Mouse (Mus musculus) left cerebral cortex, adult 18-20 months (tissue): ENCODE measurements around the gene Tagln2. TPM values are rescaled to one million over a fixed set of nuclear protein-coding genes. Genes with fewer than 3 reads are reported as not detected.
A peak's percentile ranks its signal among the peaks of the same experiment; 100 is the strongest.

Source experiments
- DNase-seq, 2 experiments: peaks; one replicate each; pipeline ENCODE4 v3.0.0; 2021 to 2022; ENCODE audit warnings: low spot score in 2 of 2, mixed read lengths in 1 of 2
- total RNA-seq, 2 experiments: library from RNA; stranded (reverse); gene quantifications; 2 replicates each; pipeline ENCODE4 v1.2.3; 2021

Tagln2 gene
- total RNA-seq, 2 experiments from 2014 or later: 8.2 to 12.3 TPM

DNA sequence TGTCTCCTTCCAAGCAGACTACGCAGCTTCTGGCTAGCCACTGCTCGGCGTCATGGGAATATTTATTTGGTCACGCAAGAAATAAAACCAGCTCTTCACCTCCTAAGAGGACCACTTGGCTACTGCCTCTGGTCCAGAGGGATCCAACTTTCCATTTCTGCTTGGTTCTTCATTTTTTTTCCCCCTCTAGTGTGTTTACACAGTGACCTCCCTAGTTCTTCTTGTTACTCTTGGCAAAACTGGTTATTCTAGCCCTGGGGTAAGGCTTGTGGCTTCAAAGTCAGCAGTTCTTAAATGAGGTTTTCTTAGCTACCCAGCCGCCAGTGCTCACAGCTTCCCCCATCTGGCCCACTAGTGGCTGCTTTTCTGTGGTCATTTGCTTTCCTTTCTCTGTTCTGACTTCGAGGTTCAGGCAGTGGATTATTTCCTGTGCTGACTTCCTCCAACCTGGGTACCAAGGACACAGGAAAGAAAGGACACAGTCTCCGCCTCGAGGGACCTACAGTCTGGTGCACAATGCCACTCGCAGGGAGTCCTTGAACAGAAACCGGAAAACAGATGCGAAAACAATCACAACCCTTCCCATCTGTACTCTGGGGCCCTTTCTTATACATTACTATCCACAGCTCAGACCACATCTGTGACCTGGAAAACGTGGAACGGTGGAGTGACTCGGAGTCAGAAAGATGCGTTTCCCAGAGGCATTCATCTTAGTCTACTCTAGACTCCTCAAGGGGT lies 25.3 kb downstream of the Tagln2 start:
- DNase-seq: no peak

DNA sequence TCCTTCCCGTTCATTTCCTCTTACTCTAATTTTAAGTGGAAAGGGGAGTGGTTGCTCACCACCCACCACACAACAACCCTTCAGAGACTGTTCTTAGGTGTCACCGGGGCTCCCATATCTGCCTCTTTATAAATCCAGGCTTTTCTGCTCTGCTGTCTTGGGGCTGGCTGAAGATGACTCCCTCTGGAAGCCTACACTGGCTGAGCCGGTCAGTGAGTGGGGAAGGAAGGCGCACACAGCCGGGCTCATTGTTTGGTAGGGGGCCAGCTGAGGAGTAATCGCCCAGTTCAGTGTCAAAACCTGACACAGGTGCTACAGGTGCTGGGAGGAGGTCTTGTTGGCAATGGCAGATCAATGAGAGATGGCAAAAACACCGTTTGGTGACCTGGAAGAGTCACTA lies 26.1 kb downstream of the Tagln2 start:
- no peak for DNase-seq

DNA sequence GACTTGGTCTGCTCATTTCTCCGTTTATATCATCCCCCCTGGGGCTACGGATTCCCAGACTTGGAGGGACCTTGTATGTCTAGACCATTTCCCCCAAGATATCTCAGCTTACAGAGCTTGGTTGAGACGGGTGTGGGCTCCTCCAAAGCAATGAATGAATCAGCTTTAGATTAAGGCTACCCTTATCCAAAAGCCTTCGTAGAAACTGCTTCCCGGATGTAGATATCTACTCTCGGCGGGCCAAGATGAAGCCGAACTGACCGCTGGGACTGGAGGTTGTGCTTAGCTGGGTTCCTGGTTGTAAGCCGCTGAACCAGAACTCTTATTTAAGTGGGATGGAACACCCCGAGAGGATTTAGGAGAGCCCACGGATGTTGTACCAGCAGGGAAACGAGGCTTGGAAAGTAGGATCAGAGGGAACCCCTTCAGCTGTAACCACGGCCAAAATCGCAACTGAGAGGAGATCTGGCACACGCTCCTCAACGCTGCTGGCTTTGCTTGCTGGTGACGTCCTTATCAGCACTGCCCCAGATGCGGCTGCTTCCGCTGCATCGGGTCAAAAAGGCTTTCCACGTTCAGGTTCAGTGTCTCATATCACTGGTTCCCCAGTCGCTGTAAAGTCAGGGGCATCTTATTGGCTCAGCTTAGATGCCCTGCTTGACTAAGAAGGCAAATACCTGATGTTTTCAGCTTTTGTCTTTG lies 26.7 kb downstream of the Tagln2 start:
- DNase-seq: no peak

DNA sequence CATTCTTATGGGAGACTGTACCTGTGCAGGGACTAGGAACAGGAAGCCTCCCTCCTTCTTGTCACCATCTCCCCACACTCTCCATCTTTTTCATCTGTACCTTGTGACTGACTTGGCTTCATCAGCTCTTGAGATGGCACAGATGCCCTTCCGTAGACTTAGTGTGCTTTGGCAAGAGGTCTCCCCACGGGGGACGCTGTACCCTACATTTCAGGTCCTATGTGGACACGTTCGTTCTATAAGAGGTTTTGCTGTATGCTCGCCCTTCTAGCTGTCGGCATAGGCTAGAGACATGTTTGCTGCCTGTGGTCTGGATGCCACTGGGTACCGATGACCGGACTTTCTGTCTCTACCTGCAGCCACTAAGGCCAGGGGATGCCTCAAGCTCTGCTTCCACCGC lies 27.6 kb downstream of the Tagln2 start:
- no peak for DNase-seq

DNA sequence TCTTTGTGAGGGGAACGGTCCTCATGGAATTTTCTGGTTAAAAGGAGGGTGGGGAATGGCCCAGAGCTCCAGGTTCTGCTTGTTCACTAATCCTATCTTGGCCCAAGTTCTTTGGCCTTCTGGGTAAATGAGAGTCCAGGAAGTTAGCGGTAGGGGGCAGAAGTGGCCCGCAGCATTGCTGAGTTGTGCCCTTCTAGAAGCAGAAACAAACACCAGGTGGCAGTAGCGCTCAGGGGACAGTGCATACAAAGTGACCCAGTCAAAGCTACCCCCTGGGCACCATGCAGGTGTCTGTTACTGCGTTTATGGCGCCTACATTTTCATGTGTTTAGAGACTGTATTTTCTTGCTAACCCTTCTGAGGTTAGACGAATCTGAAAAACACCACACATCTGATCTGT lies 28.9 kb downstream of the Tagln2 start:
- peak; percentile 89 to 93 for DNase-seq

DNA sequence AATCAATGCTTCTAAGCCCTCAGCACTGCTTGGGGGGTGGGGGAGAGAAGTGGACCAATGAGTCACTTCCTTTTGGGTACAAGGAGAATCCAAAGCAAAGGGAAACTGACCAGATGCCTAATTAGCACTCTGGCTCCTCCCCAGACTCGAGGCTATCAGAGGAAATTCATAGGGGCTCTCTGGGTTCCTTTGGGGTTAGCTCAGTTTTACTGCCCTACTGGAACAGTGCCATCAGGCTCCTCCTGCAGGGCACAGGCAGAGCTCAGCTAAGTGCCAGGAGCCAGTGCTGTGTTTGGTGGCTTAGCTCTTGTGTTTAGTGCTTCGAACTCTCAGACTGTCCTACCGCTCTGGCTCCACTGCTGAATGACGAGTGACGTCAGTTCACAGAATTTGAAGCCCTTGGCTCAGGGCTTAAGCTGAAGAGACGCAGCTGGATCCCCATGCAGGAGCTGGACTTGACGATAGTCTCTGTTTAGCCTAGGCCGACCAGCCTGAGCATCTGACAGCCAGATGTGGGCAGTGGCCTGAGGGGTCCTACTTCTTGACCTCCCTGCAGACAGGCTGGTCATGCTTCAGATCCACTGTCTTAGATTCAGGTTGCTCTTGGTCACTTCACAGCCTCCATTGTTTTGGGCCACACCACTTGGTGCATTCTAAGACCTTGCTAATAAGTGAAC lies 30.8 kb downstream of the Tagln2 start:
- DNase-seq: no peak

DNA sequence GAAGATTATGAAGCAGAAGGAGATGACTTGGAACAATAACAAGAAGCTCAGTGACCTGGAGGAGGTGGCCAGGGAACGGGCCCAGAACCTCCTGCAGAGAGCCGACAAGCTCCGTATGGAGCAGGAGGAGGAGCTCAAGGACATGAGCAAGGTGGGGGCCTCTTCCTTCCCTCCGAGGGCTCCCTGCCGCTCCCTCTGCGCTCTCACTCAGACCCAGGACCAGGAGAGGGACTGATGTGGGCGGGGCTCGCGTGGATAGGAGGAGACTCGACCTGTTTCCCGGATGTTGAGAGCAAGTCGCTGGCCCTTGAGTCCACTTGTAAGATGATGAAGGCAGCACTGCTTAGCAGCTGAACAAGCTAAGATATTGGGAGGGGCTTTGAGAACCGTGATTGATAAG lies 32.7 kb downstream of the Tagln2 start:
- no peak for DNase-seq

DNA sequence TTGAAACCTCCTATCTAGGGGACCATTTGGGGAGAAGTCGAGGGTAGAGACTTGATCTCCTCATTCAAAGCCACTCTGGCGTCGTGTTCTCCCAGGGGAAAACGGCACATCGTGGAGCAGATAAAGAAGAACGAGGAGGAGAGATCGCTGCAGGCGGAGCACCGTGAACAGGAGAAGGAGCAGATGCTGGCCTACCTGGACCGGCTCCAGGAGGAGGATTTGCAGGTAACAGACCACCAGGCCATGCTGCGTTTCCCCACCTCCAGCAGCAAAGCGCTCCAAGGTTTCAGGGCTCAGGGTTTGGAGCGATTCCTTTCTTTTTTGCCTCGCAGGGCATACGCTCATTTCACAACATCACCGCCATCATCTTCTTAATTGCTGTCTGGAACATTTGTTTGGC lies 35.3 kb downstream of the Tagln2 start:
- DNase-seq: no peak

DNA sequence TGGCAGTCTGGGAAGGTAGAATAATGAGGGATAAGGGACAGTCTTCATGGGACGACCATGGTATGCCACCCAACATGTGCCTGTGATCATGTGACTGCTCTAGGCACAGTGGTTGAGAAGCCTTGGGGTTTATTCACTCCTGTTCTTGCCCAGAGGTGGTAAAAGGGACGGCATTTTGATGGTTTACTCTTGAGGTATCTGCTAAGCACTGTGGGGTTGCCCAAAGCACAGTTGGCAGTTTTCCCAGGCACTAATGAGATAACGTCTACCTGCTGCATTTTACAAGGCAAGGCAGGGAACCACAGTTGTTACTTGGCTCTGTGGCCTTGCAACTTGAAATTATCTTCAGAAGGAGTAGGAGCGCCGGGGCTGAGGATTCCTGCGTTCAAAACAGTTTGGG lies 40.0 kb downstream of the Tagln2 start:
- no peak for DNase-seq

DNA sequence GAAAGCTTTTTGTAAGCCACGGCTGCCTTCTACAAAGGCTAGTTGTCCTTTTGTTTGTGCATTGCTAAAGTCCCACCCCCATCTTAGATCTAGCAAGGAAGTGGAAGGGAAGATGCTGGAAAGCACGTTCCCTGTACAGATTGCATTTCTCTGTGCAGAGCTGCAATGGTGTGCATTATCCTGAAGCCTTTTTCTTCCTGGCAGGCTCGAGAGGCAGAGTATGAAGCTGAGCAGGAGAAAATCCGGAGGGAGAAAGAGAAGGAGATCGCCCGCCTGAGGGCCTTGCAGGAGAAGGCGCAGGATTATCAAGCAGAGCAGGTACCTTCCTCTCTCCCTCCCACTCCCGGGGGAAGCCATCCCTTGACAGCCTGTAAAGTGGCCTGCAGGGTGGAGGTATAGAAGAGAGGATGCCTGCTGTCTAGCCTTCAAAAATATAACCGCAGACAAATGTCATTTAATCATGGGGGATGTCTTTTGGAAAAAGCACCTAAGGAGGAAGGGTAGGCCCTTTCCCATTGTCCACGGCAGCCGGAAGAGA lies 40.5 kb downstream of the Tagln2 start:
- DNase-seq: no peak

DNA sequence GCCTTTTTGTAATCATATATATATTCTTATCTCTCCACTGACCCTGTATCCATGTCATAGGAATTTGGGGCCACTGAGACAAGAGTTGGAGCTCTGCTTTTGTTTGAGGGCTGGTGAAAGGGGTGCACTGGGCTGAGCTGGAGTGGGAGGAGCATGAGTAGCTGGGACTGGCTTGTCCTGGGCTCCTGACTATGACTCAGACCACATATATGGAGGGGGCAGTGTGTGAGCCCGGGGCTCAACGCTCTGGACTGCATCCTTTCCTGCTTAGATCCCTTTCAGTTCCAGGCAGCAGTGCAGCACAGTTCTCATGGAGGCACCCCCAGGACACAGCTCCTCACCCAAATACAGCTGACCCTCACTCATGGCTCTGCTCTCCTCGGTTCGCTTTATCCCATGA lies 46.2 kb downstream of the Tagln2 start:
- no peak for DNase-seq

DNA sequence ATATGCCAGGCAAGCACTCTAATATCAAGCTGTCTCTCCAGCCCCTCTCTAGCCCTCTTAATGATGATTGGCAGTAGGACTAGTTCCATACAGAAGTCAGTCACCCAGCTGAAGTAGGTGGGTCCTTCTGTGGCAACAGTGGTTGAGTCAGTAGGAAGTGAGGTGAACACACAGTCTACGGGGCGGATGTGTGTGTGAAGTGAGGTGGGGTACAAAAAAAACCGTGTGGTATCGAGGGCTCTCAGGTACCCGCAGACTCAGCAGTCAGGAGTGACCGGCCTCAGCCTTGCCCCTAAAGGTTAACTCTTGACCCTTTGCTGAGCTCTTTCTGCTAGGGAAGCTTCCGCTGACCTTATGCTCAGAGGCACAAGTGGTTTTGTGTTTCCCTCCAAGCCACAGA lies 48.7 kb downstream of the Tagln2 start:
- DNase-seq: no peak

DNA sequence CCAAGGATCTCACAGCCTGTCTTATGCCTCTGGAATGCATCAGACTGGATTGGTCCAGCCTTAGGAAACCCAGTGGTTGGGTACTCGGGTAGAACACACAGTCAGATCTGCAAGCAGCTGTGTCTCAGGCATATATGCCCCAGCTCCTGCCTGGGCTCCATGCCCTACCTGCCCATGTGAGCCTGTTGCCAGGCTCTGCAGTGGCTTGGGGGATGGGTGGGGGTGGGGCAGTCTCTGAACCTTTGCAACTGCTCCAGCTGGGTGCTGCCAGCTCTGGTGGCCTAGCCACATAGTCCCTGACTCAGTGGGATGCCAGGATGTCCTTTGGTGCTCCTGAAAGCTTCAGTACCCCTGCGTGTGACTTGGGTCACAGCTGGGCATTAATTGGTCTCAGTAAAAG lies 49.5 kb downstream of the Tagln2 start:
- DNase-seq: no peak

DNA sequence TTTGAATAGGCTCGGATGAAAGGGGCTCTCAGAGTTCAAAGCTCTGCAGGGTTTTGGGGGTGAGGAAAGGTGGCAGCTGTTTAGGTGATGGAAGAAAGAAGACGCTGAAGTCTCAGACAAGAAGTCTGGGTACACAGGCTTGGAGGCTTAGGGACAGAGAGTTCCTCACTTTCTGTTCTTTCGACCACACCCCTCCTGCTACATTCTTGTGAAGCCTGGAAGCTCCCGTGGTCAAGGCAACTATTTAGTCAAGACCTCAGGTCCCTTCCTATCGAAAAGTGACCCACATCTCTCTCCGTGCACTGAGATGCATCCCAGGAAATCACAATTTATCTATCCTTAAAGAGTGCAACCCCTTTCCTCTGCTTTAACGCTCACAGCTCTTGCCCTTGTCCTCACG lies 49.9 kb downstream of the Tagln2 start:
- no peak for DNase-seq

DNA sequence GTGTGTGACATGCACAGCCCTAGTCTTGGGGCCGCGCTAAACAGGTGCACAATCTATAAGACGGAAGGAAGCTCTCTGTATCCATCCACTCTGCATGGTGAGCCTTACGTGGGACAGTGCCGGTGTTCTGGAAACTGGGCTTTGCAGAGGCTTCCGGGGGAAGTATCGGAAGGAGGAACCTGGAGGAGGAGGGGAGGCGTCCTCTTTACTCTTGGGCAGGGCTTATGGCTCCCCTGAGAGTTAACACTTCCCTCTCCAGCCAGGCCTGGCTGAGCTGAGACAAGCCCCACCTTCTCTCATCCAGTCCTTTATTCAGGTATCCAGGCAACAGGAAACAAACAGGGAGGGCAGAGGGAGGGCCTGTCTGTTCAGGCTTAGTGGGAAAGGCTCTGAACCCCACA lies 50.7 kb downstream of the Tagln2 start:
- DNase-seq: peak; percentile 28 to 48

DNA sequence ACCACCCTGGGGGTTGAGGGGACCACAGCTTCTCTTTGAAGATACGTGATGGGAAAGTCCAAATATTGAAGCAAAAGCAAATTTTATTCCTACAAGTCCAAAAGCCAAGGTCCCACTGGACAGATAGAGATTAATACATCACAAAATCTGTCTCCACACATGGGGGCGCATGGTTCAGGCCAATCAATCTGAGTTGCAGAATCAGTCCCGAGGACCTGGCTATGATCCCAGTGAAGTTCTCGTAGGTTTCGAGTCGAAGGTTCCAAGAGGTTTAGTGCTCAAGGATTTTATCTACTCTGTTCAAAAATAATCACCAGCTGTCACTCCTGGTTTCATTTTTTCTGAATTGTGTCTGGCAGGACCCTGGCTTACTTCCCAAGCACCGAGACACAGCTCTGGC lies 51.2 kb downstream of the Tagln2 start:
- no peak for DNase-seq

DNA sequence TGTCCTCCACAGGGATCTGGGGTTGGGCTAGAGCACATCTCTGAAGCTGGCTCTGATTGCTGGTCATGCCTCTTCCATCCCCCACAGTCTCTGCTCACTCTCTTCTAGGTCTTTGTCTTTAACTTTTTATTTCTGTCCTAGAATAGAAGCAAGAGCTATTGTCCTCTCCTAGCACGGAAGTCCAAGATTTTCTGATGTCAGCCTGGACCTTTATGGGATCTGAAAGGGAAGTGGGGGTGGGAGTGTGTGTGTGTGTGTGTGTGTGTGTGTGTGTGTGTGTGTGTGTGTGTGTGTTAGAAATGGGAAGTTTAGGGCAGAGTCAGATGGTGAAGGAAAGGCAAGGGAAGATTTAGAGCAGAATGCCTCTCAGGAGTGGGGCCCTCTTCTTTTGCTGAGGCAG lies 52.8 kb downstream of the Tagln2 start:
- DNase-seq: no peak

DNA sequence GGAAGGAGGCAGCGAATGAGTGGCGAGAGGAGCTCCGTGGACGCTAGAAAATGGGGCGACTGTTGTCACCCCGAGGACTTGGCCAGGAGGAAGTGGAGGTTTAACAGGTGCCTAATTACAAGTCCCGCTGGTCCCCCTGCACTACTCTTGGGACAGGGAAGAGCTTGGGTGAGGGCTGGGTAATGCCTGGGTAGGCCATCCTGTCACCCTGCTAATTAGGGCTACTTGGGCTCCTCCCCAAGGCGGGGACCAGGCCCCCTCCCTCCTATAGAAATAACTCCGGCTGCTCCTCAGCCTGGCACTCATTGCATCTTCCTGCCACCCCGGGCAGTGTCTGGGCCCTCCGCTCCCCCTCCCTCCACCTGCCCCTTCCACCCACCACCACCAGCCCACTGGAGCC lies 55.8 kb downstream of the Tagln2 start, which contains the start of gene Vsig8:
Vsig8 (plus strand) TSS at position 301 of the 400 bp plus-strand sequence.
- DNase-seq: no peak
